Mouse (Mus musculus) hindbrain, embryonic 14.5 days (tissue): ENCODE data around the gene Lpin1. TPM values are rescaled to one million over a fixed set of nuclear protein-coding genes. Genes with fewer than 3 reads are reported as not detected.

Source experiments
- ATAC-seq: fragments of 200-750 bp; cut with Nextera tagmentation; 2 replicates; pipeline ENCODE4 v1.8.0; 2017; ENCODE audit warnings: moderate number of reproducible peaks, mild to moderate bottlenecking, moderate TSS enrichment, moderate library complexity; ENCODE audit not compliant: low FRiP score
- DNase-seq: peaks from one replicate; pipeline ENCODE4 v3.0.0-alpha.2; 2015; ENCODE audit warnings: low spot score
- H3K27ac ChIP-seq: fragments of 300-500 bp; sonication (generic); 2 replicates; pipeline ENCODE4 v1.5.1; 2014; ENCODE audit warnings: mild to moderate bottlenecking, moderate library complexity
- H3K27me3 ChIP-seq: fragments of 300-500 bp; sonication (generic); 2 replicates; pipeline ENCODE4 v1.6.1; 2014; ENCODE audit warnings: mild to moderate bottlenecking, low read length, mixed read lengths; ENCODE audit not compliant: control insufficient read depth, insufficient read depth
- H3K36me3 ChIP-seq: fragments of 300-500 bp; sonication (generic); replicated peaks from 2 replicates; pipeline ENCODE4 v1.6.1; 2014; ENCODE audit not compliant: control insufficient read depth, insufficient read depth
- H3K4me1 ChIP-seq: fragments of 300-500 bp; sonication (generic); replicated peaks from 2 replicates; pipeline ENCODE4 v1.6.1; 2014; ENCODE audit warnings: antibody characterized with exemption, low read length, mixed read lengths; ENCODE audit not compliant: control insufficient read depth, insufficient read depth
- H3K4me2 ChIP-seq: fragments of 300-500 bp; sonication (generic); replicated peaks from 2 replicates; pipeline ENCODE4 v1.6.1; 2014; ENCODE audit warnings: mild to moderate bottlenecking, moderate library complexity
- H3K4me3 ChIP-seq: fragments of 300-500 bp; sonication (generic); replicated peaks from 2 replicates; pipeline ENCODE4 v1.5.1; 2014; ENCODE audit warnings: mild to moderate bottlenecking, low read length
- H3K9ac ChIP-seq: fragments of 300-500 bp; sonication (generic); 2 replicates; pipeline ENCODE4 v1.6.1; 2014
- H3K9me3 ChIP-seq: fragments of 300-500 bp; sonication (generic); 2 replicates; pipeline ENCODE4 v1.6.1; 2016; ENCODE audit warnings: low read length; ENCODE audit not compliant: control insufficient read depth
- WGBS: fragments of 180-500 bp; shearing (Covaris S2); extraction: QIAGEN DNeasy Blood & Tissue Kit; methylation state at CpG from one replicate; pipeline ENCODE4 v1.1.7; 2014; 5-methylcytosine and 5-hydroxymethylcytosine counted together
- polyA plus RNA-seq: library from polyadenylated mRNA; unstranded; fragments of >200 nt; fragmentation: Nextera tagmentation; extraction: Ambion mirVana; gene quantifications from 2 replicates; pipeline ENCODE4 v1.2.1, GENCODE M21; 2014

Gene Lpin1
- 18.0 and 19.1 TPM in 2 replicates for polyA plus RNA-seq

GRCm38 (mm10) chr12:16610936-16611335 lies at the start of gene Lpin1:
Lpin1 (minus strand) TSS chr12:16610966.
- Histone ChIP-seq H3K4me3 (no peak within 1 kb of the TSS), H3K9me3 (0 out of 2 replicates have a peak, but pooled peaks cover 3% of the 10 kb centered on the region), H3K36me3 (no peaks in the 10 kb centered on the region), H3K4me2 (no peak within 1 kb of the TSS), H3K27me3 (no peaks in the 10 kb centered on the region), H3K27ac (no peak within 1 kb of the TSS), H3K4me1 (no peaks in the 10 kb centered on the region), H3K9ac (no peak within 1 kb of the TSS)
- WGBS, result 85% methylated on average over 2 of the region's 2 CpGs
- no peak for DNase-seq
- no peak for ATAC-seq

- Histone ChIP-seq H3K9ac (no peak overlapping the region), H3K9me3 (no peaks in the 10 kb centered on the region), H3K36me3 (no peaks in the 10 kb centered on the region), H3K4me2 (no peak overlapping the region), H3K4me1 (peaks cover 6% of the 10 kb centered on the region; the same call in 1 of the 2 replicates), H3K4me3 (no peak overlapping the region), H3K27ac (no peak overlapping the region), H3K27me3 (peaks cover 29% of the 10 kb centered on the region)
- DNase-seq (no peak), ATAC-seq (no peak)
- WGBS, result 79% methylated on average over 5 of the region's 5 CpGs
Observed at GRCm38 (mm10) chr12:16656906-16657875, 46.4 kb upstream of the Lpin1 start.

GRCm38 (mm10) chr12:16655604-16656003 lies 44.8 kb upstream of the Lpin1 start:
- H3K4me3 ChIP-seq, result no peak overlapping the region
- no peak overlapping the region for H3K4me2 ChIP-seq
- no peak overlapping the region for H3K9ac ChIP-seq
- no peaks in the 10 kb centered on the region for H3K9me3 ChIP-seq
- WGBS, result 72% methylated on average over 4 of the region's 4 CpGs
- no peaks in the 10 kb centered on the region for H3K36me3 ChIP-seq
- H3K27me3 ChIP-seq, result peaks cover 37% of the 10 kb centered on the region
- peaks cover 6% of the 10 kb centered on the region; the same call in 1 of the 2 replicates for H3K4me1 ChIP-seq
- no peak overlapping the region for H3K27ac ChIP-seq
- DNase-seq (no peak), ATAC-seq (no peak)

- DNase-seq (peak; percentile 67), ATAC-seq (peak; percentile 88)
- H3K27me3 ChIP-seq, result peaks cover 37% of the 10 kb centered on the region
- H3K27ac ChIP-seq, result no peak within 1 kb of the TSS
- H3K4me2 ChIP-seq, result peak within 1 kb of the TSS; percentile 78
- H3K9ac ChIP-seq, result 0 out of 2 replicates have a peak within 1 kb of the TSS, but pooled peaks have one; percentile 31
- H3K4me3 ChIP-seq, result peak within 1 kb of the TSS; percentile 35
- H3K36me3 ChIP-seq, result no peaks in the 10 kb centered on the region
- no peaks in the 10 kb centered on the region for H3K9me3 ChIP-seq
- WGBS, result 4% methylated on average over 58 of the region's 58 CpGs
- H3K4me1 ChIP-seq, result peaks cover 6% of the 10 kb centered on the region; the same call in 1 of the 2 replicates
Observed at GRCm38 (mm10) chr12:16653332-16654093, 42.7 kb upstream of the Lpin1 start, which contains the start of gene Ntsr2. Ntsr2 (plus strand) TSS chr12:16653382.

GRCm38 (mm10) chr12:16649819-16650218 lies 39.1 kb upstream of the Lpin1 start:
- peaks cover 33% of the 10 kb centered on the region for H3K27me3 ChIP-seq
- H3K9ac ChIP-seq, result no peak overlapping the region
- no peak overlapping the region for H3K27ac ChIP-seq
- 88% methylated on average over 6 of the region's 6 CpGs for WGBS
- H3K9me3 ChIP-seq, result no peaks in the 10 kb centered on the region
- DNase-seq (no peak), ATAC-seq (no peak)
- no peak overlapping the region for H3K4me2 ChIP-seq
- no peaks in the 10 kb centered on the region for H3K36me3 ChIP-seq
- no peak overlapping the region for H3K4me3 ChIP-seq
- H3K4me1 ChIP-seq, result peaks cover 6% of the 10 kb centered on the region; the same call in 1 of the 2 replicates

GRCm38 (mm10) chr12:16648273-16648672 lies 37.5 kb upstream of the Lpin1 start:
- DNase-seq, result no peak
- Histone ChIP-seq H3K27ac (no peak overlapping the region), H3K9me3 (no peaks in the 10 kb centered on the region), H3K27me3 (peaks cover 18% of the 10 kb centered on the region), H3K9ac (no peak overlapping the region), H3K4me1 (peaks cover 10% of the 10 kb centered on the region), H3K4me2 (no peak overlapping the region), H3K36me3 (no peaks in the 10 kb centered on the region), H3K4me3 (no peak overlapping the region)
- no peak for ATAC-seq
- WGBS, result 90% methylated on average over 6 of the region's 6 CpGs

GRCm38 (mm10) chr12:16646780-16647409 lies 36.1 kb upstream of the Lpin1 start:
- Histone ChIP-seq H3K4me3 (no peak overlapping the region), H3K9me3 (no peaks in the 10 kb centered on the region), H3K4me1 (peaks cover 12% of the 10 kb centered on the region), H3K9ac (no peak overlapping the region), H3K27ac (no peak overlapping the region), H3K4me2 (no peak overlapping the region), H3K27me3 (0 out of 2 replicates have a peak, but pooled peaks cover 5% of the 10 kb centered on the region), H3K36me3 (no peaks in the 10 kb centered on the region)
- DNase-seq (no peak), ATAC-seq (no peak; the same call in 1 of the 2 replicates)
- 55% methylated on average over 9 of the region's 9 CpGs for WGBS

GRCm38 (mm10) chr12:16644698-16645097 lies 33.9 kb upstream of the Lpin1 start:
- ATAC-seq, result no peak
- Histone ChIP-seq H3K27ac (peak overlapping the region; percentile 58), H3K4me1 (peaks cover 12% of the 10 kb centered on the region), H3K27me3 (no peaks in the 10 kb centered on the region), H3K9me3 (no peaks in the 10 kb centered on the region), H3K9ac (no peak overlapping the region), H3K36me3 (no peaks in the 10 kb centered on the region), H3K4me2 (no peak overlapping the region), H3K4me3 (no peak overlapping the region)
- 37% methylated on average over 8 of the region's 8 CpGs for WGBS
- no peak for DNase-seq
